Mouse (Mus musculus): ENCODE results near the gene Gzmk.
A peak's percentile ranks its signal among the peaks of the same experiment; 100 is the strongest.
"Not testable (repeated sequence)": the region's sequence is repeated elsewhere in the genome, so short reads cannot be mapped to it uniquely, and the experiment has no call there.

The Gzmk gene

GRCm38 (mm10) chr13:113225811-113226210 is at the start of gene Gzmk:
Gene Gzmk, minus strand, starts transcription at chr13:113225908.
- no peak for DNase-seq (ENCODE audit: low read depth in 2 of 2, low spot score in 2 of 2)

- DNase-seq (ENCODE audit: low read depth in 2 of 2, low spot score in 2 of 2) = no peak
These were observed 45.5 kb upstream of the Gzmk start for GRCm38 (mm10) chr13:113271189-113271588.

- peak; percentile 24 to 62 for DNase-seq (ENCODE audit: low read depth in 2 of 2, low spot score in 2 of 2)
These were observed 44.4 kb upstream of the Gzmk start for GRCm38 (mm10) chr13:113269777-113270776.

GRCm38 (mm10) chr13:113267204-113267603 is 41.5 kb upstream of the Gzmk start:
- DNase-seq (ENCODE audit: low read depth in 2 of 2, low spot score in 2 of 2) = no peak

- DNase-seq (ENCODE audit: low read depth in 2 of 2, low spot score in 2 of 2) = peak; percentile 44 to 61
These were observed 40.8 kb upstream of the Gzmk start for GRCm38 (mm10) chr13:113266495-113266951.

- DNase-seq (ENCODE audit: low read depth in 2 of 2, low spot score in 2 of 2) = no peak
These were observed 39.5 kb upstream of the Gzmk start for GRCm38 (mm10) chr13:113265257-113265656.

GRCm38 (mm10) chr13:113262822-113263221 is 37.1 kb upstream of the Gzmk start:
- no peak for DNase-seq (ENCODE audit: low read depth in 2 of 2, low spot score in 2 of 2)

GRCm38 (mm10) chr13:113259237-113259636 is 33.5 kb upstream of the Gzmk start:
- DNase-seq (ENCODE audit: low read depth in 2 of 2, low spot score in 2 of 2) = no peak

GRCm38 (mm10) chr13:113257190-113257589 is 31.5 kb upstream of the Gzmk start:
- DNase-seq (ENCODE audit: low read depth in 2 of 2, low spot score in 2 of 2) = no peak

GRCm38 (mm10) chr13:113256766-113257165 is 31.1 kb upstream of the Gzmk start:
- DNase-seq (ENCODE audit: low read depth in 2 of 2, low spot score in 2 of 2) = no peak

- DNase-seq (ENCODE audit: low read depth in 2 of 2, low spot score in 2 of 2) = not testable (repeated sequence)
These were observed 26.9 kb upstream of the Gzmk start for GRCm38 (mm10) chr13:113252580-113252979.

- no peak for DNase-seq (ENCODE audit: low read depth in 2 of 2, low spot score in 2 of 2)
These were observed 19.3 kb upstream of the Gzmk start for GRCm38 (mm10) chr13:113245025-113245424.

GRCm38 (mm10) chr13:113242129-113242528 is 16.4 kb upstream of the Gzmk start:
- DNase-seq (ENCODE audit: low read depth in 2 of 2, low spot score in 2 of 2) = no peak

GRCm38 (mm10) chr13:113227666-113228463 is 2.2 kb upstream of the Gzmk start:
- no peak for DNase-seq (ENCODE audit: low read depth in 2 of 2, low spot score in 2 of 2)

GRCm38 (mm10) chr13:113227076-113227475 is 1.4 kb upstream of the Gzmk start:
- DNase-seq (ENCODE audit: low read depth in 2 of 2, low spot score in 2 of 2) = no peak

GRCm38 (mm10) chr13:113224105-113224504 is 1.6 kb downstream of the Gzmk start:
- DNase-seq (ENCODE audit: low read depth in 2 of 2, low spot score in 2 of 2) = no peak

- no peak for DNase-seq (ENCODE audit: low read depth in 2 of 2, low spot score in 2 of 2)
These were observed 3.9 kb downstream of the Gzmk start for GRCm38 (mm10) chr13:113221851-113222250.

GRCm38 (mm10) chr13:113213865-113214264 is 11.8 kb downstream of the Gzmk start:
- no peak for DNase-seq (ENCODE audit: low read depth in 2 of 2, low spot score in 2 of 2)

GRCm38 (mm10) chr13:113212401-113212800 is 13.3 kb downstream of the Gzmk start:
- no peak for DNase-seq (ENCODE audit: low read depth in 2 of 2, low spot score in 2 of 2)

GRCm38 (mm10) chr13:113211345-113211744 is 14.4 kb downstream of the Gzmk start:
- no peak for DNase-seq (ENCODE audit: low read depth in 2 of 2, low spot score in 2 of 2)

- DNase-seq (ENCODE audit: low read depth in 2 of 2, low spot score in 2 of 2) = no peak
These were observed 16.1 kb downstream of the Gzmk start, which contains the start of gene Esm1 for GRCm38 (mm10) chr13:113209624-113210023. Gene Esm1, plus strand, starts transcription at chr13:113209659.

- no peak for DNase-seq (ENCODE audit: low read depth in 2 of 2, low spot score in 2 of 2)
These were observed 20.4 kb downstream of the Gzmk start for GRCm38 (mm10) chr13:113205346-113205745.

All from CD8-positive naive resting alpha-beta T cell, adult 2 months (primary cell).